Mouse (Mus musculus) heart, adult 2 months (tissue): Measurements from ENCODE around the gene Ceacam3. TPM values are rescaled to one million over a fixed set of nuclear protein-coding genes. Genes with fewer than 3 reads are reported as not detected.
A peak's percentile ranks its signal among the peaks of the same experiment; 100 is the strongest.
"Not testable (repeated sequence)": the region's sequence is repeated elsewhere in the genome, so short reads cannot be mapped to it uniquely, and the experiment has no call there.

ENCODE experiments used
- DNase-seq, 2 experiments: peaks; one replicate each; pipeline ENCODE4 v3.0.0; 2021
- H3K27ac ChIP-seq: fragments of 200-600 bp; 2 replicates; pipeline ENCODE4 v1.8.1; 2022
- H3K27me3 ChIP-seq: fragments of 200-500 bp; 2 replicates; pipeline ENCODE4 v1.6.1; 2012; ENCODE audit warnings: mild to moderate bottlenecking, low read length, inconsistent platforms, mixed read lengths; ENCODE audit not compliant: control insufficient read depth, insufficient read depth
- H3K36me3 ChIP-seq: fragments of 200-500 bp; 2 replicates; pipeline ENCODE4 v1.6.1; 2012; ENCODE audit warnings: low read length, inconsistent platforms; ENCODE audit not compliant: control insufficient read depth, insufficient read depth
- H3K4me1 ChIP-seq: fragments of 200-500 bp; 2 replicates; pipeline ENCODE4 v1.6.1; 2011; ENCODE audit warnings: low read length; ENCODE audit not compliant: control insufficient read depth, insufficient read depth
- H3K4me3 ChIP-seq: fragments of 200-600 bp; 2 replicates; pipeline ENCODE4 v1.8.1; 2022
- H3K79me2 ChIP-seq: fragments of 200-500 bp; replicated peaks from 2 replicates; pipeline ENCODE4 v1.6.1; 2012; ENCODE audit warnings: mild to moderate bottlenecking, inconsistent platforms, low read length, moderate library complexity, mixed read lengths; ENCODE audit not compliant: control insufficient read depth, insufficient read depth
- H3K9ac ChIP-seq: fragments of 200-500 bp; 2 replicates; pipeline ENCODE4 v1.6.1; 2012; ENCODE audit warnings: low read depth, mild to moderate bottlenecking, control low read depth, inconsistent platforms, low read length, mixed read lengths
- CTCF ChIP-seq: fragments of 200-600 bp; IDR thresholded peaks from 2 replicates; pipeline ENCODE4 v1.8.1; 2022; ENCODE audit warnings: antibody characterized with exemption, mild to moderate bottlenecking, moderate library complexity
- EP300 ChIP-seq: fragments of 200-500 bp; IDR thresholded peaks from 2 replicates; pipeline ENCODE4 v1.6.1; 2011; ENCODE audit warnings: low read depth, low read length, control low read depth; ENCODE audit not compliant: insufficient read depth
- POLR2A ChIP-seq: fragments of 200-500 bp; IDR thresholded peaks from 2 replicates; pipeline ENCODE4 v1.6.1; 2011; ENCODE audit warnings: mild to moderate bottlenecking, low read depth, low read length, control low read depth; ENCODE audit not compliant: insufficient read depth
- WGBS: fragments of 180-500 bp; shearing (Covaris S2); methylation state at CpG from one replicate; pipeline ENCODE4 v1.1.7; 2018; 5-methylcytosine and 5-hydroxymethylcytosine counted together
- intact Hi-C: fragments of 180-260 bp; cut with DNase I; formaldehyde crosslinking; loops from one replicate; pipeline ENCODE4 v1.15.1; 2025
- long read RNA-seq: library from polyadenylated mRNA; stranded (forward); transcript quantifications from one replicate; pipeline ENCODE4 v2.0.0, GENCODE M21; 2021
- polyA plus RNA-seq: library from polyadenylated mRNA; depleted of rRNA; stranded (reverse); fragments of >200 nt; gene quantifications from 2 replicates; pipeline ENCODE4 v1.2.3, GENCODE M21; 2012; rRNA removed
- total RNA-seq, 2 experiments: library from RNA; stranded (reverse); gene quantifications; 2 replicates each; pipeline ENCODE4 v1.2.3; 2021

The Ceacam3 gene
- total RNA-seq: not detected
- polyA plus RNA-seq: not detected in 2 replicates
- long read RNA-seq: 0 reads

- H3K27me3 ChIP-seq: no peaks in the 10 kb centered on the region
- H3K36me3 ChIP-seq: no peaks in the 10 kb centered on the region
- no peak within 1 kb of the TSS for H3K4me3 ChIP-seq
- intact Hi-C loops: no loop called here
- H3K9ac ChIP-seq: no peak within 1 kb of the TSS
- TF ChIP-seq POLR2A (no peak), CTCF (no peak), EP300 (no peak)
- 68% methylated on average over 2 of the region's 2 CpGs for WGBS
- H3K79me2 ChIP-seq: no peaks in the 10 kb centered on the region
- H3K27ac ChIP-seq: no peak within 1 kb of the TSS
- DNase-seq: no peak
- H3K4me1 ChIP-seq: no peaks in the 10 kb centered on the region
These were observed at the start of gene Ceacam3 for GRCm38 (mm10) chr7:17149931-17150330. Gene Ceacam3, plus strand, starts transcription at chr7:17150282.

- H3K4me1 ChIP-seq, H3K9ac ChIP-seq, H3K4me3 ChIP-seq, DNase-seq, H3K27ac ChIP-seq, H3K79me2 ChIP-seq, H3K27me3 ChIP-seq, H3K36me3 ChIP-seq, intact Hi-C loops: not testable (repeated sequence)
- WGBS: 84% methylated on average over 13 of the region's 13 CpGs
These were observed 48.5 kb upstream of the Ceacam3 start for GRCm38 (mm10) chr7:17101631-17102030.

- Histone ChIP-seq H3K4me1 (no peaks in the 10 kb centered on the region), H3K27me3 (no peaks in the 10 kb centered on the region), H3K4me3 (no peak overlapping the region), H3K79me2 (no peaks in the 10 kb centered on the region), H3K9ac (no peak overlapping the region), H3K27ac (no peak overlapping the region), H3K36me3 (no peaks in the 10 kb centered on the region)
- DNase-seq: no peak
- intact Hi-C loops: no loop called here
- WGBS: 74% methylated on average over 1 of the region's 1 CpGs
- TF ChIP-seq EP300 (no peak), POLR2A (no peak), CTCF (no peak)
These were observed 14.8 kb upstream of the Ceacam3 start for GRCm38 (mm10) chr7:17135307-17135706.

GRCm38 (mm10) chr7:17155634-17156033 is 5.6 kb downstream of the Ceacam3 start:
- peak in 1 of 2 experiments; percentile 24 for DNase-seq
- 28% methylated on average over 2 of the region's 2 CpGs for WGBS
- Histone ChIP-seq H3K36me3 (no peaks in the 10 kb centered on the region), H3K27ac (no peak overlapping the region), H3K4me1 (no peaks in the 10 kb centered on the region), H3K9ac (no peak overlapping the region), H3K27me3 (no peaks in the 10 kb centered on the region), H3K79me2 (no peaks in the 10 kb centered on the region), H3K4me3 (no peak overlapping the region)
- no peak for TF ChIP-seq EP300
- TF ChIP-seq CTCF: peak; percentile 71
- TF ChIP-seq POLR2A: no peak
- intact Hi-C loops: no loop called here

- TF ChIP-seq EP300 (no peak), POLR2A (no peak), CTCF (no peak)
- Histone ChIP-seq H3K9ac (no peak overlapping the region), H3K27me3 (no peaks in the 10 kb centered on the region), H3K79me2 (no peaks in the 10 kb centered on the region), H3K27ac (no peak overlapping the region), H3K4me1 (no peaks in the 10 kb centered on the region), H3K36me3 (no peaks in the 10 kb centered on the region), H3K4me3 (no peak overlapping the region)
- intact Hi-C loops: no loop called here
- WGBS: 58% methylated on average over 3 of the region's 3 CpGs
- no peak for DNase-seq
These were observed 7.0 kb downstream of the Ceacam3 start for GRCm38 (mm10) chr7:17156885-17157677.

- Histone ChIP-seq H3K27ac (no peak overlapping the region), H3K79me2 (no peaks in the 10 kb centered on the region), H3K4me3 (no peak overlapping the region), H3K36me3 (no peaks in the 10 kb centered on the region), H3K27me3 (no peaks in the 10 kb centered on the region), H3K9ac (no peak overlapping the region), H3K4me1 (no peaks in the 10 kb centered on the region)
- WGBS: 41% methylated on average over 7 of the region's 7 CpGs
- DNase-seq: no peak
- intact Hi-C loops: no loop called here
- TF ChIP-seq POLR2A (no peak), CTCF (no peak), EP300 (no peak)
These were observed 8.9 kb downstream of the Ceacam3 start for GRCm38 (mm10) chr7:17159011-17159410.
